Mouse (Mus musculus) liver, embryonic 16.5 days (tissue): Measurements from ENCODE around the gene Ccdc84. TPM values are rescaled to one million over a fixed set of nuclear protein-coding genes. Genes with fewer than 3 reads are reported as not detected.
"Not testable (repeated sequence)": the region's sequence is repeated elsewhere in the genome, so short reads cannot be mapped to it uniquely, and the experiment has no call there.

Source experiments
- ATAC-seq: fragments of 200-750 bp; cut with Nextera tagmentation; 2 replicates; pipeline ENCODE4 v1.8.0; 2017; ENCODE audit warnings: low read depth, mild to moderate bottlenecking, moderate number of reproducible peaks, moderate library complexity
- H3K27ac ChIP-seq: fragments of 300-500 bp; sonication (generic); 2 replicates; pipeline ENCODE4 v1.5.1; 2014; ENCODE audit warnings: mild to moderate bottlenecking, low read length
- H3K27me3 ChIP-seq: fragments of 300-500 bp; sonication (generic); 2 replicates; pipeline ENCODE4 v1.6.1; 2014; ENCODE audit warnings: low read depth, low read length, mixed read lengths; ENCODE audit not compliant: control insufficient read depth, insufficient read depth
- H3K36me3 ChIP-seq: fragments of 300-500 bp; sonication (generic); 2 replicates; pipeline ENCODE4 v1.6.1; 2014; ENCODE audit warnings: mild to moderate bottlenecking; ENCODE audit not compliant: control insufficient read depth, insufficient read depth
- H3K4me1 ChIP-seq: fragments of 300-500 bp; sonication (generic); 2 replicates; pipeline ENCODE4 v1.6.1; 2014; ENCODE audit warnings: low read depth, low read length, mixed read lengths; ENCODE audit not compliant: control insufficient read depth
- H3K4me2 ChIP-seq: fragments of 300-500 bp; sonication (generic); 2 replicates; pipeline ENCODE4 v1.6.1; 2014; ENCODE audit warnings: low read depth, low read length, mixed read lengths
- H3K4me3 ChIP-seq: fragments of 300-500 bp; sonication (generic); 2 replicates; pipeline ENCODE4 v1.5.1; 2014; ENCODE audit warnings: low read depth, mild to moderate bottlenecking, low read length
- H3K9ac ChIP-seq: fragments of 300-500 bp; sonication (generic); 2 replicates; pipeline ENCODE4 v1.6.1; 2014; ENCODE audit warnings: low read depth, low read length
- H3K9me3 ChIP-seq: fragments of 300-500 bp; sonication (generic); replicated peaks from 2 replicates; pipeline ENCODE4 v1.6.1; 2016; ENCODE audit warnings: low read length; ENCODE audit not compliant: control insufficient read depth
- WGBS: fragments of 180-500 bp; shearing (Covaris S2); extraction: QIAGEN DNeasy Blood & Tissue Kit; methylation state at CpG from one replicate; pipeline ENCODE4 v1.1.7; 2014; ENCODE audit not compliant: insufficient replicate concordance; 5-methylcytosine and 5-hydroxymethylcytosine counted together
- polyA plus RNA-seq: library from polyadenylated mRNA; unstranded; fragments of >200 nt; fragmentation: Nextera tagmentation; extraction: Ambion mirVana; gene quantifications from 2 replicates; pipeline ENCODE4 v1.2.1, GENCODE M21; 2015

The Ccdc84 gene
- polyA plus RNA-seq, 1 experiment from 2014 or later = 16.3 TPM

- no peak overlapping the region for H3K9ac ChIP-seq
- peaks cover 43% of the 10 kb centered on the region for H3K36me3 ChIP-seq
- H3K27ac ChIP-seq = peak overlapping the region; percentile 34; the same call in 1 of the 2 replicates
- no peak overlapping the region for H3K4me2 ChIP-seq
- no peak for ATAC-seq
- H3K4me3 ChIP-seq = no peak overlapping the region
- H3K9me3 ChIP-seq = no peaks in the 10 kb centered on the region
- WGBS = 68% methylated on average over 1 of the region's 1 CpGs
- H3K4me1 ChIP-seq = peaks cover 34% of the 10 kb centered on the region
- H3K27me3 ChIP-seq = no peaks in the 10 kb centered on the region
Measured at GRCm38 (mm10) chr9:44411601-44412130, 6.7 kb downstream of the Ccdc84 start.

DNA sequence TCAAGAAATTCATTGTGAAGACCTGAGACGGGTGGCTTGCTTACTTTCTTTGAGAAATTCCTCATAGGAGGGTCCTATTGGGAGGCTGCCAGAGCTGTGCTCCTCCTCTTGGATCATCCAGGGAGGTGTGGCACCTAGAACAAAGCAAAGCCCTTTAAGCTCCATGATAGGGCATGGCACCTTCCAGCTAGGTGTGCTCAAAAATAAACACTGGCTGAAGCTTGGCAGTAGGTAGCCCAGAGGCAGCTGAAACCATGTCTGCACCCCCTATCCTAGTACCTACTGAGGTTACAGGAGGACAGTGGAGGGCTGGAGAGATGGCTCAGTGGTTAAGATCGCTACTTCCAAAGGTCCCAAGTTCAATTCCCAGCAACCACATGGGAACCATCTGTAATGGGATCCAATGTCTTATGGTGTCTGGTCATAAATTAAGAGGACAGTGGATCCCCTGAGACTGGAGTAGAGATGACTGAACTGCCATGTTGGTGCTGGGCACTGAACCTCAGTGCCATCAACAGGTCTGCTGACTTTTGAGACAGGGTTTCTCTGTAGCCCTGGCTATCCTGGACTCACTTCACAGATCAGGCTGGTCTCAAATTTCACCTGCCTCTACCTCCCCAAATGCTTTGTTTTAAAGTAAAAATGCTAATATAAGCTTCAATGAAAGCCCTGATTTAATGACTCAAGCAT, 7.6 kb downstream of the Ccdc84 start:
- peaks cover 40% of the 10 kb centered on the region for H3K36me3 ChIP-seq
- WGBS = 73% methylated on average over 2 of the region's 2 CpGs

DNA sequence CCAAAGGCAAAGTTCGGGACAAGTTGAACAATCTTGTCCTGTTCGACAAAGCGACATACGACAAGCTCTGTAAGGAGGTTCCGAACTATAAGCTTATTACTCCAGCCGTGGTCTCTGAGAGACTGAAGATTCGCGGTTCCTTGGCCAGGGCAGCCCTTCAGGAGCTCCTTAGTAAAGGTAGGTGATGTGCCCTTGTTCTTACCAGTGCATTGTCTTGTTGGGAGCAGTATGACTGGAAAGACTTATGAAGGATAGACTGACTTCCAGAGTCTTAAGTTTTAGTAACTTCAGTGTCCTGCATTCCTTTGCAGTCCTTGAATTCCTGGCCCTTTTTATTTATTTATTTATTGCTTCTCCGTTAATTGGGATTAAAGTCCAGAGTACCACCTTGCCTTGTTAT, 9.7 kb downstream of the Ccdc84 start:
- Histone ChIP-seq H3K4me1 (peaks cover 36% of the 10 kb centered on the region), H3K9ac (peak overlapping the region; percentile 55), H3K4me2 (peak overlapping the region; percentile 86), H3K4me3 (peak overlapping the region; percentile 95), H3K36me3 (peaks cover 37% of the 10 kb centered on the region)
- not testable (repeated sequence) for ATAC-seq, H3K27ac ChIP-seq, H3K9me3 ChIP-seq, H3K27me3 ChIP-seq
- 50% methylated on average over 9 of the region's 9 CpGs for WGBS

More for the DNA sequence above, 7.6 kb downstream of the Ccdc84 start:
- Histone ChIP-seq H3K27me3 (no peaks in the 10 kb centered on the region), H3K9me3 (no peaks in the 10 kb centered on the region), H3K9ac (no peak overlapping the region), H3K27ac (no peak overlapping the region), H3K4me3 (no peak overlapping the region), H3K4me1 (peaks cover 29% of the 10 kb centered on the region), H3K4me2 (no peak overlapping the region)
- ATAC-seq = no peak

DNA sequence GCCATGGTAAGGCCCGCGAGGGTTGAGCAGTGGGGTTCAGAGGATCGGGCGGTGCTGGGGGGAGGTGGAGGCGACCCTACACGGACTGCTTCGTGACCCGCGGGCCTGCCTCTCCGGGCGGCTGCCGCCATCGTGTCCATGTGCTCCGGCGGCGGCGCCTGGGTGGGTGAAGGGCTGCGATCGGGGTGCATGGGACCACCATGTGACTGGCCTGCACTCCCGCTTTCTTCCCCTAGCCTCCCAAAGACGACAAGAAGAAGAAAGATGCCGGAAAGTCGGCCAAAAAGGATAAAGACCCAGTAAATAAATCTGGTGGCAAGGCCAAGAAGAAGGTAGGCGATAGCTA, 10.6 kb downstream of the Ccdc84 start:
- no peak for ATAC-seq
- Histone ChIP-seq H3K9me3 (no peaks in the 10 kb centered on the region), H3K4me1 (peaks cover 36% of the 10 kb centered on the region), H3K36me3 (peaks cover 33% of the 10 kb centered on the region), H3K27me3 (no peaks in the 10 kb centered on the region), H3K9ac (peak overlapping the region; percentile 55), H3K4me2 (peak overlapping the region; percentile 86), H3K4me3 (peak overlapping the region; percentile 95), H3K27ac (peak overlapping the region; percentile 92)
- WGBS = under 1% methylated on average over 24 of the region's 24 CpGs

- peak within 1 kb of the TSS; percentile 55 for H3K9ac ChIP-seq
- no peaks in the 10 kb centered on the region for H3K27me3 ChIP-seq
- H3K4me2 ChIP-seq = peak within 1 kb of the TSS; percentile 86
- H3K4me1 ChIP-seq = peaks cover 36% of the 10 kb centered on the region
- no peaks in the 10 kb centered on the region for H3K9me3 ChIP-seq
- peaks cover 38% of the 10 kb centered on the region for H3K36me3 ChIP-seq
- ATAC-seq = peak; percentile 94
- peak within 1 kb of the TSS; percentile 92 for H3K27ac ChIP-seq
- H3K4me3 ChIP-seq = peak within 1 kb of the TSS; percentile 95
- WGBS = under 1% methylated on average over 51 of the region's 51 CpGs
Measured at GRCm38 (mm10) chr9:44406906-44407751, 11.2 kb downstream of the Ccdc84 start, which contains the start of the genes Rps25 and Trappc4. TSS of gene Rps25 (plus strand) at chr9:44407139. TSS of gene Trappc4 (minus strand) at chr9:44407600.

GRCm38 (mm10) chr9:44405011-44405410, 13.4 kb downstream of the Ccdc84 start:
- H3K36me3 ChIP-seq = peaks cover 35% of the 10 kb centered on the region
- H3K9ac ChIP-seq = no peak overlapping the region
- no peak for ATAC-seq
- H3K4me1 ChIP-seq = peaks cover 21% of the 10 kb centered on the region
- no peak overlapping the region for H3K4me3 ChIP-seq
- no peaks in the 10 kb centered on the region for H3K27me3 ChIP-seq
- H3K9me3 ChIP-seq = no peaks in the 10 kb centered on the region
- WGBS = 79% methylated on average over 3 of the region's 3 CpGs
- H3K27ac ChIP-seq = no peak overlapping the region
- no peak overlapping the region for H3K4me2 ChIP-seq

DNA sequence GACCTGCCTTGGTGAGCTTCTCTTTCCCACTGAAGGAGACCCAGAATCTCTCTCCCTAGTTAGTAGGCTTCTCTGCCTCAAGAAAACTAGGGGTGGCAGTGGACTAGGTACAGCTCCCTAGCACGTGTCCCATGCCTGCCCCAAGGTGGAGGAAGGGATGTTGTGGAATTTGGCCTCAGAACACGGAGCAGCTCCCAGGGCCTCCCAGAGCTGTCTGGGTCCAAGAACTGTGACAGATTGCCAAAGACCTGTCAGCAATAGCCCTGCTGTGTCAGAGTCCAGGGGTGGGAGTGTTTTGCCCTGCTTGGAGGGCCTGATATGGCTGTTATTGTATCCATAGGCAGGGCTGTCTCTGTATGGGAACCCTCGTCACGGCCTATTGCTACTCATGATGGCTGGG, 17.3 kb downstream of the Ccdc84 start:
- Histone ChIP-seq H3K4me3 (no peak overlapping the region), H3K27me3 (no peaks in the 10 kb centered on the region), H3K36me3 (peaks cover 27% of the 10 kb centered on the region), H3K9ac (no peak overlapping the region), H3K27ac (peak overlapping the region; percentile 70), H3K4me1 (peaks cover 28% of the 10 kb centered on the region), H3K9me3 (no peaks in the 10 kb centered on the region), H3K4me2 (no peak overlapping the region)
- ATAC-seq = no peak
- 64% methylated on average over 4 of the region's 4 CpGs for WGBS

GRCm38 (mm10) chr9:44399795-44400114, 18.6 kb downstream of the Ccdc84 start:
- no peak overlapping the region for H3K4me3 ChIP-seq
- no peaks in the 10 kb centered on the region for H3K27me3 ChIP-seq
- H3K9ac ChIP-seq = no peak overlapping the region
- H3K27ac ChIP-seq = no peak overlapping the region
- peaks cover 27% of the 10 kb centered on the region for H3K36me3 ChIP-seq
- no peak for ATAC-seq
- no peaks in the 10 kb centered on the region for H3K9me3 ChIP-seq
- peaks cover 25% of the 10 kb centered on the region for H3K4me1 ChIP-seq
- 78% methylated on average over 6 of the region's 6 CpGs for WGBS
- peak overlapping the region; percentile 96 for H3K4me2 ChIP-seq
